9 mouse cellular contexts compared by ENCODE assay signal in the genomic region with DNA sequence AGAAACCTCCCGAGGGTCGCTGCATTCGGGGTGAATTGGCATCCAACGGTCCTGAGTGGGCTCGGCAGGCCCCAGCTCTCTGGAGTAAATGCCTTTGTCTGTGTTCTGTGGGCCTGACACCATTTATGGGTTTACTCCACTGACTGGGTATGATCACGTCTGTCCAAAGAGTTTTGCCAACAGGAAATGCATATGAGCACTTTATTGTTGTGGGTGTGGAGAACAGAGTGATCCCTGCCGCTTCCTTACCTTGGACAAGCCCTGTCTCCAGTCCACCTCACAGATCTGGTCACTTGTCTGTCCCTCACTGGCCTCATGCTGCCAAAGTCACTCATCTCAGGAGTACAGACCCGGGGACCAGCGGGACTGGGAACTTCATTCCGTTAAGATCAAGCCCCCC.
A peak's percentile ranks its signal among the peaks of the same experiment; 100 is the strongest.
DNase-seq lines count a peak whose midpoint lies in the region; ATAC-seq lines count a peak whose summit lies in the region.
"Had no signal": no experiment of that assay in that cellular context is flagged by ENCODE, and none has a peak within 500 bp of the region (broad histone marks: within the 10 kb centered on the region; RNA-seq: fewer than 3 reads in every experiment).

No protein-coding gene starts in this region.

- no peaks in the 10 kb centered on the region for H3K9me3 ChIP-seq in kidney, embryonic 14.5 days (ENCODE audit: control insufficient read depth, low read length)
- H3K9me3 ChIP-seq in embryonic facial prominence, embryonic 10.5 days, result no peaks in the 10 kb centered on the region
- H3K9me3 ChIP-seq in embryonic facial prominence, embryonic 15.5 days (replicated peaks), result no peaks in the 10 kb centered on the region
- H3K9me3 ChIP-seq: neural tube, embryonic 12.5 days had no signal

- DNase-seq in kidney, postnatal 14 days, result no peak
- no peak for DNase-seq in embryonic facial prominence, embryonic 10.5 days (ENCODE audit: low spot score)
- DNase-seq in large intestine, adult 2 months (ENCODE audit: low read depth, low spot score), result peak; percentile 77
- DNase-seq in spleen, adult 18-20 months, result no peak
- DNase-seq in urinary bladder, adult 2 months (ENCODE audit: low spot score), result no peak

- H3K36me3 ChIP-seq in kidney, embryonic 14.5 days (ENCODE audit: control insufficient read depth, insufficient read depth, low read length), result no peaks in the 10 kb centered on the region
- no peaks in the 10 kb centered on the region for H3K36me3 ChIP-seq in embryonic facial prominence, embryonic 10.5 days (replicated peaks)
- no peaks in the 10 kb centered on the region for H3K36me3 ChIP-seq in embryonic facial prominence, embryonic 15.5 days
- H3K36me3 ChIP-seq: liver, embryonic 12.5 days; neural tube, embryonic 12.5 days had no signal

- WGBS in kidney, embryonic 14.5 days, result 79% methylated on average over 10 of the region's 10 CpGs
- 79% methylated on average over 10 of the region's 10 CpGs for WGBS in embryonic facial prominence, embryonic 10.5 days
- 83% methylated on average over 10 of the region's 10 CpGs for WGBS in embryonic facial prominence, embryonic 15.5 days
- WGBS in large intestine, adult 2 months, result 41% methylated on average over 10 of the region's 10 CpGs

- peaks cover 43% of the 10 kb centered on the region for H3K4me1 ChIP-seq in kidney, embryonic 14.5 days (ENCODE audit: control insufficient read depth, insufficient read depth, low read length)
- H3K4me1 ChIP-seq in embryonic facial prominence, embryonic 10.5 days, result peaks cover 64% of the 10 kb centered on the region
- H3K4me1 ChIP-seq in embryonic facial prominence, embryonic 15.5 days, result peaks cover 30% of the 10 kb centered on the region

- ATAC-seq in kidney, embryonic 14.5 days (ENCODE audit: low FRiP score, low TSS enrichment), result no peak
- no peak for ATAC-seq in embryonic facial prominence, embryonic 15.5 days (ENCODE audit: insufficient number of reproducible peaks, low FRiP score, low TSS enrichment, low read depth)
- ATAC-seq: liver, embryonic 12.5 days had no signal

- H3K4me2 ChIP-seq in kidney, embryonic 14.5 days (replicated peaks; ENCODE audit: low read depth, low read length), result no peak overlapping the region
- H3K4me2 ChIP-seq in embryonic facial prominence, embryonic 15.5 days (replicated peaks), result no peak overlapping the region
- H3K4me2 ChIP-seq: liver, embryonic 12.5 days; neural tube, embryonic 12.5 days had no signal

- H3K27me3 ChIP-seq in kidney, embryonic 14.5 days (ENCODE audit: control insufficient read depth, insufficient read depth, low read length), result no peaks in the 10 kb centered on the region
- H3K27me3 ChIP-seq in embryonic facial prominence, embryonic 10.5 days (replicated peaks; ENCODE audit: low read depth, poor library complexity, severe bottlenecking), result no peaks in the 10 kb centered on the region; the same call in 1 of the 2 replicates
- no peaks in the 10 kb centered on the region for H3K27me3 ChIP-seq in embryonic facial prominence, embryonic 15.5 days
- H3K27me3 ChIP-seq: liver, embryonic 12.5 days; neural tube, embryonic 12.5 days had no signal

- peak overlapping the region; percentile 61; the same call in 1 of the 2 replicates for H3K27ac ChIP-seq in kidney, embryonic 14.5 days (ENCODE audit: low read depth, low read length)
- peak overlapping the region; percentile 83 for H3K27ac ChIP-seq in embryonic facial prominence, embryonic 10.5 days (replicated peaks)
- peak overlapping the region; percentile 44; the same call in 1 of the 2 replicates for H3K27ac ChIP-seq in embryonic facial prominence, embryonic 15.5 days (replicated peaks)
- H3K27ac ChIP-seq: liver, embryonic 12.5 days; neural tube, embryonic 12.5 days had no signal

- H3K9ac ChIP-seq in kidney, embryonic 14.5 days (ENCODE audit: low read depth, low read length), result no peak overlapping the region
- no peak overlapping the region for H3K9ac ChIP-seq in embryonic facial prominence, embryonic 15.5 days
- H3K9ac ChIP-seq: liver, embryonic 12.5 days; neural tube, embryonic 12.5 days had no signal

- no peak overlapping the region for H3K4me3 ChIP-seq in kidney, embryonic 14.5 days (ENCODE audit: low read length)
- H3K4me3 ChIP-seq in embryonic facial prominence, embryonic 10.5 days, result no peak overlapping the region
- H3K4me3 ChIP-seq in embryonic facial prominence, embryonic 15.5 days (replicated peaks), result no peak overlapping the region
- H3K4me3 ChIP-seq: liver, embryonic 12.5 days; neural tube, embryonic 12.5 days had no signal
